Mouse (Mus musculus): Measurements from ENCODE around the gene Matk. TPM values are rescaled to one million over a fixed set of nuclear protein-coding genes. Genes with fewer than 3 reads are reported as not detected.

The Matk gene
- polyA plus RNA-seq, 1 experiment from 2014 or later: 5.6 TPM

DNA sequence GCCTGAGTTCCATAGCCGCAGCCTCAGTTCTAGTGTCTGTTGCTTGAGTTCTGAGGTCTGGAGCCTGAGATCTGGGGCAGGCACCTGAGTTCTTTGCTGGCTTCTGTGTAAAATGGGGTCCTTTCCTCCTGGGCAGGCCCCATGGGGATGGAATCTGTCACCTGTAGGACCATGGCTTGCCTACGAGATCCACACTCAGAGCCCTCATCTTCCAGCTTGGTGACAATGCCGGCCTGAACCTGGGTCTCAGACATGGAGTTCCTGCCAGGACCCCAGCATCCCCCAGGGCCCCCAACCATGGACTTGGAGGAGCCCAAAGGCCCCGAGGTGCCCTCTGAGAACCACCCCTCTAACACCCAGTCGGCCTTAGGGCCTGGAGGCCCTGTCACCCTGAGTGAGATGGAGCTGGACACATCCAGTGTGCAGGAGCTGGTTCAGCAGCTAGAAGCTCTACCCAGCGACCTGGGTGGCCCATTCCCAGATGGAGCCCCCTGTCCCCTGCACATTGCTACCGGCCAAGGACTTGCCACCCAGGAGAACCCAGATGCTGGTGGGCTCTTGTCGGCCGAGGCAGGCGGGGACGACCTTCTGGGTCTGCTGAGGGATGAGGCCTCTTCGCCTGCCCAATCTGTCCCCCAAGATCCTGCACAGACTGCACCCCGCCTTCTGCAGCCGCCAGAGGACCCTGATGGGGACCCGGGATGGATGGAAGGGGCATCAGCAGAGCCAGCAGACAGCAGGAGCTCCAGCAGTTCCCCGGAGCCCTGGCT is 16.1 kb downstream of the Matk start:
- no peak for ATAC-seq (ENCODE audit: insufficient number of reproducible peaks, insufficient read depth, low FRiP score, low TSS enrichment)
- 83% methylated on average over 16 of the region's 16 CpGs for WGBS
- Histone ChIP-seq H3K9me3 (no peaks in the 10 kb centered on the region), H3K9ac (peak overlapping the region; percentile 78), H3K4me2 (replicated peaks) (peak overlapping the region; percentile 88), H3K36me3 (peaks cover 51% of the 10 kb centered on the region), H3K4me3 (peak overlapping the region; percentile 70), H3K27me3 (no peaks in the 10 kb centered on the region), H3K27ac (no peak overlapping the region), H3K4me1 (peaks cover 14% of the 10 kb centered on the region)

DNA sequence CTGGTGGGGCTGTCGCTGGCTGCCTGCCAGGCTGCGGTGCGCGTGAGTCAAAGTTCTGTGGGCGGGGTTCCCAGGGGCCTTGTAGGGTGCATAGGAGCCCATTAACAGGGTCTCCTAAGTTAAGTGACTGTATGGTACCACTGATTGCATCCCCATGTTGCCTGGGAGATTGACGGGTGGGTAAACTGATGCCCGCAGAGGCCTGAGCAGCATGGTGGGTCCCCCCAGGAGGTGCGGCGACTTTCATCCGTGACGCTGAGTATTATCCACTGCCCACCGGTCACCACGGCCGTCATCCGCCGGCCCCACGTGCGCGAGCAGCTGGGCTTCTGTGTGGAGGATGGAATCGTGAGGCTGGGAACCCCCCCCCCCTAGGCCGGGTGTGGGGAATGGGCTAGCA is 19.6 kb downstream of the Matk start:
- Histone ChIP-seq H3K4me3 (no peak overlapping the region), H3K9me3 (no peaks in the 10 kb centered on the region), H3K36me3 (peaks cover 35% of the 10 kb centered on the region), H3K4me1 (peaks cover 8% of the 10 kb centered on the region), H3K9ac (no peak overlapping the region), H3K4me2 (replicated peaks) (no peak overlapping the region), H3K27ac (no peak overlapping the region), H3K27me3 (no peaks in the 10 kb centered on the region)
- ATAC-seq (ENCODE audit: insufficient number of reproducible peaks, insufficient read depth, low FRiP score, low TSS enrichment): no peak
- WGBS: 94% methylated on average over 21 of the region's 21 CpGs

DNA sequence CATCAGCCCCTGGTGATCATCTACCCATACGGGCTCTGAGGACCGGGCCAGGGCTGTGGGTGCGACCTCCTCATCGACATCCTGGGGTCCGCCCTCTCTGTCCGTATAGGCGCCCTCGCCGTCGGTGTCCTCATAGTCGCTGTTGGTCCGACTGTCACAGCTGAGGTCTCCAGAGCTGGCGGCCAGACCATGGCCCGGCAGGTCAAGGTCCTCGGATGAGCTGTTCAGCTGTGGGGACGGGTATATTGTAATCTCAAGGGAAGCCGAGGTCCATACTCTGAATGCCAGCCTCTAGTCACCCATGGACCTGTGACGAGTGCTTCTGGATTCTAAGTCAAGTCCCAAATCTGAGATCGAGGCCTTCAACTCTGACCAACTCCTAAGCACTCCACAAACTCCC is 21.1 kb downstream of the Matk start:
- H3K36me3 ChIP-seq: peaks cover 35% of the 10 kb centered on the region
- 95% methylated on average over 19 of the region's 19 CpGs for WGBS
- ATAC-seq (ENCODE audit: insufficient number of reproducible peaks, insufficient read depth, low FRiP score, low TSS enrichment): no peak

DNA sequence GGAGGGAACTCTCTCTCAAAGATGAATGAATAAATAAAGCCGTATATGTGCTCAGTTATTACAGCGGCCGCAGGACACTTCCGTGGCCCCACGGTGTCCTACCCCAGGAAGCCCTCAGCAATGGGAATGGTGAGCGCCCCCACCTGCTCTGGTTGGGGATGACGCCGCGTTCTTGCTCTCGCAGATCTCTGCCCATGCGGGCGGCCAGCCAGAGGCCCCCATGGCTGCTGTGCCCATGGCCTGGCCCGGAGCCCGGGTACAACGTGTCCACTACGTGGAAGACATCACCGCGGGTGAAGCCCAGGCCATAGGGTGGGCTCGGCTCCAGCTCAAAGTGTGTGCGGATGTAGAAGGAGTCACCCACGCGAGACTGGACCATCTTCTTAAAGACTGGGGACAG is 24.9 kb downstream of the Matk start:
- peaks cover 12% of the 10 kb centered on the region for H3K36me3 ChIP-seq
- no peaks in the 10 kb centered on the region for H3K9me3 ChIP-seq
- H3K4me3 ChIP-seq: no peak overlapping the region
- no peak overlapping the region for H3K4me2 ChIP-seq (replicated peaks)
- ATAC-seq (ENCODE audit: insufficient number of reproducible peaks, insufficient read depth, low FRiP score, low TSS enrichment): no peak
- 0 out of 2 replicates have a peak, but pooled peaks cover 16% of the 10 kb centered on the region for H3K27me3 ChIP-seq
- no peak overlapping the region for H3K27ac ChIP-seq
- no peaks in the 10 kb centered on the region for H3K4me1 ChIP-seq
- no peak overlapping the region for H3K9ac ChIP-seq
- WGBS: 79% methylated on average over 22 of the region's 22 CpGs

More for the DNA sequence above, 21.1 kb downstream of the Matk start:
- no peak overlapping the region for H3K4me2 ChIP-seq (replicated peaks)
- no peak overlapping the region for H3K9ac ChIP-seq
- H3K4me3 ChIP-seq: no peak overlapping the region
- H3K9me3 ChIP-seq: no peaks in the 10 kb centered on the region
- H3K27ac ChIP-seq: no peak overlapping the region
- peaks cover 2% of the 10 kb centered on the region for H3K4me1 ChIP-seq
- no peaks in the 10 kb centered on the region for H3K27me3 ChIP-seq

DNA sequence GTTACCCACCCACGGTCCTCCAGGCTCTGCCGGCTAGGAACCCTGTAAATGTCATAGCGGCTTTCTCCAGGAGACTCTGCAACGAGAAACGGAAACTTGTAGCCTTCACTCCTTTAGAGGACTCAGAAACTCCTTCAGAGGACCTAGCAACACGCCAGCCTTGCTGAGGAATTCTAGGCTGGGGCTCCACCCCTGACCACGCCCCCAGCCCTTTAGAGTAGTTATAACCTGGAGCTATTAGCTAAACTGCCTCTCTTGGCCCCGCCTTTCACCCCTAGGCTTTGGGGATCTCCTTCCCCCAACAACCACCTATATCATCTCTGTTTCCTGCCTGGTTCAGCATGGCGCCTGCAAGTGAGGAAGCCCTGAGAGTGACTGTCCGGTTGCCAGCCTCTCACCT is 26.8 kb downstream of the Matk start:
- Histone ChIP-seq H3K9me3 (no peaks in the 10 kb centered on the region), H3K36me3 (no peaks in the 10 kb centered on the region), H3K4me2 (replicated peaks) (no peak overlapping the region), H3K27ac (no peak overlapping the region), H3K27me3 (peaks cover 34% of the 10 kb centered on the region), H3K4me3 (no peak overlapping the region), H3K4me1 (no peaks in the 10 kb centered on the region), H3K9ac (no peak overlapping the region)
- 42% methylated on average over 10 of the region's 10 CpGs for WGBS
- ATAC-seq (ENCODE audit: insufficient number of reproducible peaks, insufficient read depth, low FRiP score, low TSS enrichment): no peak

DNA sequence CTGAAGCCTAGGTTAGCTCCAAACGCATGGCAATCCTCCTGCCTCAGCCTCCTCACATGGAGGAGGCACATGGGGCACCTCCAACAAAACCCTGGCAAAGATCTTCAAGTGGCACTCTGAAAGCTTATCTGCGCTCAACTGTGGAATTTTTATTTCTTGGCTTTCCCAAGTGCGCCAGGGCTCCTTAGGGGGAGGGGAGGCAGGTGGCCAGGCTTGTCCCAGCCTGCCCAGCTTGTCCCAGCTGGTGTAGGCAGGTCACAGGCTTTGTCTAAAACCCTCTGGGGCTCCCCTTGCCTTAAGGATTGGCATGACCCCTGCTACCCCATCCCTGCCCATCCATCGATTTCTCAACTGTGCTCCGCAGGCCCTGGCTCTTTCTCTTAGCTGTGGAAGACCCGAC is 31.5 kb downstream of the Matk start:
- WGBS: 54% methylated on average over 6 of the region's 6 CpGs
- H3K4me1 ChIP-seq: peaks cover 7% of the 10 kb centered on the region; the same call in 1 of the 2 replicates

DNA sequence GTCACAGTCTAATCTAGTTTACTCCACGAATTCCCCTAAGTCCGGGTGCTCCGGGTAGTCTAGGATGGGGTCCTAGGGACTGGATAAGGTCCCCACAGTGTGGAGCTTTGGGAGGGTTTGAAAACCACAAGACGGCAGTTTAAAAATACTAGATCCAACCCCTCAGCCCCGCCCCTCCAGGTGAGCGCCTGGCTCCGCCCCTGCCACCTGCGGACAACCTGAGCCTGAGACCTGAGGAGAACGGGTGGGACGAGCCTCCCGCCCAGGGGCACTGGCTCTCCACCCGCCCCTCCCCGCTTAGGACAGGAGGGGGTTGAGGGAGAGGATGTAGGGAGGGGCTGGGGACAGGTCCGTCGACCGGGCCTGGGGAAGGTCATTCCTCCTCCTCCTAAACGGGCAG is 32.0 kb downstream of the Matk start:
- peaks cover 46% of the 10 kb centered on the region for H3K27me3 ChIP-seq
- 0 out of 2 replicates have a peak overlapping the region, but pooled peaks have one; percentile 23 for H3K27ac ChIP-seq
- no peaks in the 10 kb centered on the region for H3K9me3 ChIP-seq
- ATAC-seq (ENCODE audit: insufficient number of reproducible peaks, insufficient read depth, low FRiP score, low TSS enrichment): no peak
- H3K4me2 ChIP-seq (replicated peaks): peak overlapping the region; percentile 69; the same call in 1 of the 2 replicates
- peaks cover 7% of the 10 kb centered on the region; the same call in 1 of the 2 replicates for H3K4me1 ChIP-seq
- 0 out of 2 replicates have a peak overlapping the region, but pooled peaks have one; percentile 17 for H3K9ac ChIP-seq
- 0 out of 2 replicates have a peak overlapping the region, but pooled peaks have one; percentile 10 for H3K4me3 ChIP-seq
- no peaks in the 10 kb centered on the region for H3K36me3 ChIP-seq
- WGBS: 9% methylated on average over 17 of the region's 17 CpGs

More for the DNA sequence above, 31.5 kb downstream of the Matk start:
- Histone ChIP-seq H3K27ac (0 out of 2 replicates have a peak overlapping the region, but pooled peaks have one; percentile 23), H3K9ac (0 out of 2 replicates have a peak overlapping the region, but pooled peaks have one; percentile 17), H3K4me3 (no peak overlapping the region), H3K4me2 (replicated peaks) (no peak overlapping the region), H3K9me3 (no peaks in the 10 kb centered on the region), H3K27me3 (peaks cover 45% of the 10 kb centered on the region), H3K36me3 (no peaks in the 10 kb centered on the region)
- no peak for ATAC-seq (ENCODE audit: insufficient number of reproducible peaks, insufficient read depth, low FRiP score, low TSS enrichment)

DNA sequence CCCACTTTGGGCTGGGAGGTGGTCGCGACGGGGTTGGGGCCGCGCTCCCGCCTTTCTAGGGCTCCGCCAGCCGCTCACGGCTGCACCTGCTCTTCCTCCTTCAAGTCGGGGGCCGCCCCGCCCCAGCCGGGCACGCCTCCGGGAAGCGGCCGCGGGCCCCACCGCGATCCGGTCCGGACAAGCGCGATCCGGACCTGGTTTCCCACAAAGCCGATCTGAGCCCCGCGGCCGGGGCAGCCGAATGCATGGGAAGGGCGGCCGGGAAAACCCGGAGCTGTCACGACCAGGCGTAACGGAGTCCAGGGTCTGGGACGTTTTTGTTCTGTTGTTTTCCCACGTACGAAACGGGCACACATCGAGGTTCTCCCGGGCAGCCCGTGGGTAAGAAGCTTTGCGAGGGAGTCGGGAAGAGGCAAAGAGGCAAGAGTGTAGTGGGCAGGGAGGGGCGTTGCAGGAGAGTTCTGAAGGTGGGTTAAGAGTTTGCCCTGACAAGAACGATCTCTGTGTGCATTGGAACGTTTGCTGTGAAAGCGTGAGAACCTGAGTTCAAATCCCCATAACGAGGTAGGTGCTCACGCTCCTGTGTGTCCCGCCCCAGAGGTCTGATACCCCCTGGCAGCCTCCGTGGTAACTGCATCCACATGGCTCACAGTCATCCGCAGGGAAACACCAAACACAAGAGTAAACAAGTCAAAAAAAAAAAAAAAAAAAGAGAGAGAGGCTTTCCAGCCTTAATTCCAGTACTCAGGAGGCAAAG is 33.1 kb downstream of the Matk start:
- WGBS: 2% methylated on average over 54 of the region's 54 CpGs
- Histone ChIP-seq H3K9me3 (no peaks in the 10 kb centered on the region), H3K27me3 (peaks cover 53% of the 10 kb centered on the region), H3K27ac (no peak overlapping the region), H3K36me3 (no peaks in the 10 kb centered on the region), H3K4me1 (peaks cover 11% of the 10 kb centered on the region; the same call in 1 of the 2 replicates), H3K4me2 (replicated peaks) (peak overlapping the region; percentile 69), H3K9ac (peak overlapping the region; percentile 34), H3K4me3 (peak overlapping the region; percentile 41)
- peak; percentile 20 for ATAC-seq (ENCODE audit: insufficient number of reproducible peaks, insufficient read depth, low FRiP score, low TSS enrichment)

DNA sequence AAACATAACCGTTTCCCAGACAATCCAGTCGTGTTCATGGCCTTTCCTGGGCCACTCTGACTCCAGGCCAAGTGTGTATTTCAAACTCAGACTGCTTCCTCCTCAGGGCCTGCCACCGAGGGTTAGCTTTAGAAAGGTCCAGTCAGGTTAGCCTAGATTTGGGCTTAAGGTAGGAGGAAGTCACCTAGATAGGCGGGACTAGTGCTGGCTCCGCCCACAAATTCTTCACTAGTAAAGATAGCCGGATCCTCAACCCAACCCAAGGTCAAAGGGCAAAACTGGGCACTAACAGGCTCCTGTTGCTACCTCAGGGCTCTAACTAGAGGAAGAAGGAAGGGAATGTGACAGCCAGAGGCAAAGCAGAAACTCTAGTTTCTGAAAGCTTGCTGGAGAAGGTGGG is 33.9 kb downstream of the Matk start:
- H3K36me3 ChIP-seq: no peaks in the 10 kb centered on the region
- peaks cover 15% of the 10 kb centered on the region; the same call in 1 of the 2 replicates for H3K4me1 ChIP-seq
- H3K4me3 ChIP-seq: no peak overlapping the region
- no peak for ATAC-seq (ENCODE audit: insufficient number of reproducible peaks, insufficient read depth, low FRiP score, low TSS enrichment)
- H3K27me3 ChIP-seq: peaks cover 53% of the 10 kb centered on the region
- no peak overlapping the region for H3K4me2 ChIP-seq (replicated peaks)
- H3K9me3 ChIP-seq: no peaks in the 10 kb centered on the region
- 36% methylated on average over 6 of the region's 6 CpGs for WGBS
- H3K9ac ChIP-seq: no peak overlapping the region
- H3K27ac ChIP-seq: no peak overlapping the region

DNA sequence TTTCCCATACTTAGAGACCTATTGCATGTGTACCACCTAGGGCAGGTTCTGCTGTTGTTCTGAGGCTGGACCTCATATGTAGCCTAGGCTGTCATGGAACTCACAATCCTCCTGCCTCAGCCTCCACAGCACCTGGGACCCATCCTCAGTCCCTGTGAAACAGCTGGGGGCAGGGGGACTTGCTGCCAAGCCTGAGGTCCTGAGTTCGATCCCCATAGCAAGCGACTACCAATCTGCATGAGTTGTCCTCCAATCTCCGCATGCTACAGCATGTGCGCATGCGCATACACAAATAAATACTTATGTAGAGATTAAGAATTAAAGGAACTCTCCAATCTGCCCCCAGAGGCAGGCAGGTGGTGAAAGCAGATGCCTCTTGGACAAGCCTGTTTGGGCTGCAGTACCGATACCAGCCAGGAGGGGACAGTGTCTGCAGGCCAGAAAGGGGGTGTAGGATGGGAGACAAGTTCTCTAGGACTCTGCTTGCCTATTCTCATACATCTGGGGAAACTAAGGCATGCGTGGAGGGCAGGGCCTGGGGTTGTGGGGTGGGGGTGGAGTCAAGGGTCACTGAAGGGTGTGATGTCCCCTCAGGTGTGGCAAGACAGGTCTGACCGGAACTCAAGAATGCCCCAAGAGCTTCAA is 34.9 kb downstream of the Matk start:
- H3K4me3 ChIP-seq: no peak overlapping the region
- WGBS: 60% methylated on average over 8 of the region's 8 CpGs
- no peaks in the 10 kb centered on the region for H3K9me3 ChIP-seq
- no peak overlapping the region for H3K27ac ChIP-seq
- H3K9ac ChIP-seq: no peak overlapping the region
- peaks cover 15% of the 10 kb centered on the region; the same call in 1 of the 2 replicates for H3K4me1 ChIP-seq
- H3K36me3 ChIP-seq: no peaks in the 10 kb centered on the region
- H3K4me2 ChIP-seq (replicated peaks): no peak overlapping the region
- no peak for ATAC-seq (ENCODE audit: insufficient number of reproducible peaks, insufficient read depth, low FRiP score, low TSS enrichment)
- peaks cover 53% of the 10 kb centered on the region for H3K27me3 ChIP-seq

DNA sequence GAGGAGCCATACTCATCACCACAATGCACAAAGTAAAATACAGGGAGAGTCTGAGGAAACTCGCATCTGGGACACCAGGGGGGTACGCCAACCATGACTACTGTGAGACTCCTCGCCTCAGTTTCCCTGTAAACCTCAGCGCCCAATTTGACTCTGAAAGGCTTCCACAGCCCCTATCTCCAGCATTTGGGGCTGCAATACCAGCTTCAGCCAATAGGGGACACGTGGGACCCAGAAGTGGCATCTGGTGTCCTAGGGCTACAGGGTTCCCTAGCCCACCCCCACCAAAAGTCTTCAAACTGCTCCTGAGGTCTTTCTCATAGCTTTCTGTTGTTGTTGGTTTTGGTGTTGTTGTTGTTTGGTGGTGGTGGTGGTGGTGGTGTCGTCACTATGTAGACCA is 35.9 kb downstream of the Matk start:
- WGBS: 23% methylated on average over 6 of the region's 6 CpGs
- Histone ChIP-seq H3K9ac (no peak overlapping the region), H3K4me2 (replicated peaks) (no peak overlapping the region), H3K4me3 (no peak overlapping the region), H3K27ac (no peak overlapping the region), H3K36me3 (no peaks in the 10 kb centered on the region), H3K4me1 (peaks cover 16% of the 10 kb centered on the region; the same call in 1 of the 2 replicates), H3K9me3 (no peaks in the 10 kb centered on the region), H3K27me3 (peaks cover 44% of the 10 kb centered on the region)
- ATAC-seq (ENCODE audit: insufficient number of reproducible peaks, insufficient read depth, low FRiP score, low TSS enrichment): no peak
